Mouse (Mus musculus) liver, adult 2 months (tissue): ENCODE measurements at regions not wholly inside any gene's neighbourhood (a gene's known extent, or its start where the extent isn't known, plus 50 kb on each side); places are given as distances from the start of the nearest gene placed in this dataset.

Experiments
- DNase-seq: peaks from one replicate; pipeline ENCODE4 v3.0.0-alpha.2; 2011; ENCODE audit warnings: low read depth, low spot score; ENCODE audit errors: extremely low read depth
- H3K27ac ChIP-seq: fragments of 200-500 bp; replicated peaks from 2 replicates; pipeline ENCODE4 v1.5.1; 2012; ENCODE audit warnings: low read depth, mild to moderate bottlenecking, control low read depth, inconsistent platforms, low read length; ENCODE audit not compliant: insufficient read depth
- H3K27me3 ChIP-seq: fragments of 200-500 bp; 2 replicates; pipeline ENCODE4 v1.6.1; 2012; ENCODE audit warnings: mild to moderate bottlenecking, moderate library complexity, low read length, inconsistent platforms; ENCODE audit not compliant: control insufficient read depth, insufficient read depth
- H3K36me3 ChIP-seq: fragments of 200-500 bp; 2 replicates; pipeline ENCODE4 v1.6.1; 2012; ENCODE audit warnings: low read length, inconsistent platforms; ENCODE audit not compliant: control insufficient read depth, insufficient read depth
- H3K4me1 ChIP-seq: fragments of 200-500 bp; 2 replicates; pipeline ENCODE4 v1.6.1; 2011; ENCODE audit warnings: low read length; ENCODE audit not compliant: control insufficient read depth, insufficient read depth
- H3K4me3 ChIP-seq: fragments of 200-500 bp; 2 replicates; pipeline ENCODE4 v1.5.1; 2011; ENCODE audit warnings: low read depth, mild to moderate bottlenecking, control low read depth, low read length, moderate library complexity; ENCODE audit not compliant: insufficient read depth
- H3K79me2 ChIP-seq: fragments of 200-500 bp; 2 replicates; pipeline ENCODE4 v1.6.1; 2012; ENCODE audit warnings: inconsistent platforms, mild to moderate bottlenecking, low read length, moderate library complexity; ENCODE audit not compliant: control insufficient read depth, insufficient read depth
- H3K9ac ChIP-seq: fragments of 200-500 bp; 2 replicates; pipeline ENCODE4 v1.6.1; 2012; ENCODE audit warnings: low read depth, mild to moderate bottlenecking, control low read depth, inconsistent platforms, low read length
- CTCF ChIP-seq: fragments of 200-500 bp; IDR thresholded peaks from 2 replicates; pipeline ENCODE4 v1.5.1; 2011; ENCODE audit warnings: low read depth, low read length, control low read depth
- POLR2A ChIP-seq: fragments of 200-500 bp; IDR thresholded peaks from 2 replicates; pipeline ENCODE4 v1.6.1; 2011; ENCODE audit warnings: low read length, control low read depth; ENCODE audit not compliant: insufficient read depth; ENCODE audit errors: extremely low read depth
- WGBS: fragments of 180-500 bp; shearing (Covaris S2); methylation state at CpG from one replicate; pipeline ENCODE4 v1.1.7; 2018; 5-methylcytosine and 5-hydroxymethylcytosine counted together

GRCm38 (mm10) chr4:105422466-105422865 is 265.3 kb downstream of the Plpp3 start:
- no peak for DNase-seq
- Histone ChIP-seq H3K36me3 (no peaks in the 10 kb centered on the region), H3K79me2 (no peaks in the 10 kb centered on the region), H3K4me3 (no peak overlapping the region), H3K27me3 (no peaks in the 10 kb centered on the region), H3K27ac (no peak overlapping the region), H3K4me1 (no peaks in the 10 kb centered on the region), H3K9ac (no peak overlapping the region)
- WGBS: 57% methylated on average over 7 of the region's 7 CpGs
- TF ChIP-seq POLR2A: no peak
- TF ChIP-seq CTCF: no peak

- H3K36me3 ChIP-seq: no peaks in the 10 kb centered on the region
- no peak overlapping the region for H3K9ac ChIP-seq
- H3K4me3 ChIP-seq: no peak overlapping the region
- no peaks in the 10 kb centered on the region for H3K79me2 ChIP-seq
- H3K27me3 ChIP-seq: no peaks in the 10 kb centered on the region
- DNase-seq: no peak
- no peak overlapping the region for H3K27ac ChIP-seq
- TF ChIP-seq CTCF: no peak
- no peaks in the 10 kb centered on the region for H3K4me1 ChIP-seq
- 72% methylated on average over 3 of the region's 3 CpGs for WGBS
Measured at GRCm38 (mm10) chr4:105423727-105424201, 266.6 kb downstream of the Plpp3 start.

GRCm38 (mm10) chr4:105425086-105425485 is 267.9 kb downstream of the Plpp3 start:
- WGBS: 90% methylated on average over 6 of the region's 6 CpGs
- TF ChIP-seq POLR2A: no peak
- TF ChIP-seq CTCF: no peak

GRCm38 (mm10) chr4:105427581-105427980 is 270.4 kb downstream of the Plpp3 start:
- no peak overlapping the region for H3K27ac ChIP-seq
- 91% methylated on average over 6 of the region's 6 CpGs for WGBS
- H3K9ac ChIP-seq: no peak overlapping the region

More at GRCm38 (mm10) chr4:105425086-105425485, 267.9 kb downstream of the Plpp3 start:
- H3K27ac ChIP-seq: no peak overlapping the region
- H3K4me3 ChIP-seq: no peak overlapping the region
- no peak overlapping the region for H3K9ac ChIP-seq
- DNase-seq: no peak
- no peaks in the 10 kb centered on the region for H3K27me3 ChIP-seq
- no peaks in the 10 kb centered on the region for H3K79me2 ChIP-seq
- H3K36me3 ChIP-seq: no peaks in the 10 kb centered on the region
- H3K4me1 ChIP-seq: no peaks in the 10 kb centered on the region

GRCm38 (mm10) chr4:105429381-105430100 is 272.4 kb downstream of the Plpp3 start:
- H3K27me3 ChIP-seq: no peaks in the 10 kb centered on the region
- no peaks in the 10 kb centered on the region for H3K36me3 ChIP-seq
- no peaks in the 10 kb centered on the region for H3K4me1 ChIP-seq
- H3K79me2 ChIP-seq: no peaks in the 10 kb centered on the region
- TF ChIP-seq POLR2A (no peak), CTCF (no peak)
- no peak overlapping the region for H3K27ac ChIP-seq
- WGBS: 91% methylated on average over 6 of the region's 6 CpGs
- H3K4me3 ChIP-seq: no peak overlapping the region
- no peak for DNase-seq
- H3K9ac ChIP-seq: no peak overlapping the region

More at GRCm38 (mm10) chr4:105427581-105427980, 270.4 kb downstream of the Plpp3 start:
- Histone ChIP-seq H3K4me3 (no peak overlapping the region), H3K27me3 (no peaks in the 10 kb centered on the region), H3K79me2 (no peaks in the 10 kb centered on the region), H3K36me3 (no peaks in the 10 kb centered on the region), H3K4me1 (no peaks in the 10 kb centered on the region)
- no peak for TF ChIP-seq CTCF
- no peak for DNase-seq

- TF ChIP-seq POLR2A (no peak), CTCF (no peak)
- Histone ChIP-seq H3K27ac (no peak overlapping the region), H3K27me3 (no peaks in the 10 kb centered on the region), H3K9ac (no peak overlapping the region), H3K4me1 (no peaks in the 10 kb centered on the region), H3K4me3 (no peak overlapping the region), H3K79me2 (no peaks in the 10 kb centered on the region), H3K36me3 (no peaks in the 10 kb centered on the region)
- 95% methylated on average over 4 of the region's 4 CpGs for WGBS
- DNase-seq: no peak
Measured at GRCm38 (mm10) chr4:105432461-105432860, 275.3 kb downstream of the Plpp3 start.
